Mouse (Mus musculus): Measurements from ENCODE around the gene Pax2. TPM values are rescaled to one million over a fixed set of nuclear protein-coding genes. Genes with fewer than 3 reads are reported as not detected.

Gene Pax2
- total RNA-seq, 2 experiments from 2014 or later: not detected

GRCm38 (mm10) chr19:44747471-44747870 lies 8.4 kb upstream of the Pax2 start:
- ATAC-seq (replicated peaks; ENCODE audit: poor library complexity, severe bottlenecking): no peak

DNA sequence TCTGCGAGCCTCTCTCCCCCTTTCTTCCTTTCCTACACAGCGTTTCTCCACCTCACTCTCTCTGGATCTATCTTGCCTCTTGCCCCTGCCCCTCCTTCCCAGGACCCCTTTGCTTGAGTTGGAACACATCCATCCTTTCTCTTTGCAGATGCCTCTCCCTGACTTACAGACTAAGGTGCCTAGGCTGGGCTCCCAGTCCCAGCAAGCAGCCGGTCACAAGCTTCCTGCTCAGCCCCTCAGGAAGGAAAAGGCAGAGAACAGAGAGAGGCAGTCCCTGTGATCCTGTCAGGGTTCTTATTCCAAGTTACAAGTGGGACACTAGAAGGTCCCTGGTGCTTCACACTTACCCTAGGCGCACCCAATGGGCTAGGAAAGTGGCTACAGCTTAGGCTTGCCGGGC lies 7.6 kb upstream of the Pax2 start:
- no peak for ATAC-seq (replicated peaks; ENCODE audit: poor library complexity, severe bottlenecking)

GRCm38 (mm10) chr19:44749061-44749990 lies 6.5 kb upstream of the Pax2 start:
- no peak for ATAC-seq (replicated peaks; ENCODE audit: poor library complexity, severe bottlenecking)

DNA sequence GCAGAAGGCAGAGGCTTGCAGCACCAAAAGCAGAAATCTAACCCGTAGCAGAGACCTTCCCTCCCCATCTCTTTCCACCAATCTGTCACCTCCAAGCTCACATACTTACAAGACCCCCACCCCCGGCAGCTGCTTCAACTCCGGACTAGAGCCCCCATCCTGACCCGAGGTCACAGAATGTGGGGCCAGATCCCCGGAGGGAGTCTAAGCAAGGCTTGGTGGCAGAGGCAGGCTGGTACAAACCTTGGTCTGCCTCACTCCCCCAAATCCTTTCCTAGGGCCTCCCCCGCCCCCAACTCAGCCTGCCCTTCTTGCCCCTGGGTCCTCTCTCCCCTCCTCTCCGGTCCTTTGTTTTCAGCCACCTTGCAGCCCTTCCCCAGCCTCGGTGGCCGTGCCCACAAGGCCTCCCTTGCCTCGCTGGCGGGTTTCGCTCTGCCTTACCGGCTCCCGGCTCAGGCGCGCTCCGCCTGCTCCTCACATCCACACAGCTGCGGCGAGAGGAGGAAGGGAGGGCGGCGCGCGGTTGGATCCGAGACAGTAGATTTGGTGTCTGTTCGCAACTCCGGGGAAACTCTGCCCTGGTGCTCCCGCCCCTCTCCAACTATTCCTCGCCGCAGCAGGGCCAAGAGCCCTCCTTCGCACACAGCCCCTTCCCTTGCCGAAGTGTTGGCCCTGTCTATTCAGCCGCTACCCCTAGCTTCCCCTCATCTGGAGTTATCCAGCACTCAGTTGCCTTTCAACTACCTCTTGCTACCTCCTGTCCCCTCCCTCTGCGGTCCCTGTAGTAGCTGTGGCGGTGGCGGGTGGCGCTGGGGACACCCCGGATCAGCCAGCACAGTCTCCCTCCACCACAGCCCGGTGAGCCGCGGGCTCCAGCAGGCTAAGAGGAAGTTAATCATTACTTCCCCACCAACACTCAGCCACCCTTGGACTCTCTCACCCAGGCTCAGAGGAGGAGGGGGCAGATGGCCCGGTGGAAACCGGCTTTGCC lies 5.5 kb upstream of the Pax2 start:
- peak; percentile 90 for ATAC-seq (replicated peaks; ENCODE audit: poor library complexity, severe bottlenecking)

- no peak for ATAC-seq (replicated peaks; ENCODE audit: poor library complexity, severe bottlenecking)
These were observed 4.8 kb upstream of the Pax2 start for GRCm38 (mm10) chr19:44751042-44751441.

- no peak for ATAC-seq (replicated peaks; ENCODE audit: poor library complexity, severe bottlenecking)
These were observed 4.3 kb upstream of the Pax2 start for GRCm38 (mm10) chr19:44751551-44751950.

DNA sequence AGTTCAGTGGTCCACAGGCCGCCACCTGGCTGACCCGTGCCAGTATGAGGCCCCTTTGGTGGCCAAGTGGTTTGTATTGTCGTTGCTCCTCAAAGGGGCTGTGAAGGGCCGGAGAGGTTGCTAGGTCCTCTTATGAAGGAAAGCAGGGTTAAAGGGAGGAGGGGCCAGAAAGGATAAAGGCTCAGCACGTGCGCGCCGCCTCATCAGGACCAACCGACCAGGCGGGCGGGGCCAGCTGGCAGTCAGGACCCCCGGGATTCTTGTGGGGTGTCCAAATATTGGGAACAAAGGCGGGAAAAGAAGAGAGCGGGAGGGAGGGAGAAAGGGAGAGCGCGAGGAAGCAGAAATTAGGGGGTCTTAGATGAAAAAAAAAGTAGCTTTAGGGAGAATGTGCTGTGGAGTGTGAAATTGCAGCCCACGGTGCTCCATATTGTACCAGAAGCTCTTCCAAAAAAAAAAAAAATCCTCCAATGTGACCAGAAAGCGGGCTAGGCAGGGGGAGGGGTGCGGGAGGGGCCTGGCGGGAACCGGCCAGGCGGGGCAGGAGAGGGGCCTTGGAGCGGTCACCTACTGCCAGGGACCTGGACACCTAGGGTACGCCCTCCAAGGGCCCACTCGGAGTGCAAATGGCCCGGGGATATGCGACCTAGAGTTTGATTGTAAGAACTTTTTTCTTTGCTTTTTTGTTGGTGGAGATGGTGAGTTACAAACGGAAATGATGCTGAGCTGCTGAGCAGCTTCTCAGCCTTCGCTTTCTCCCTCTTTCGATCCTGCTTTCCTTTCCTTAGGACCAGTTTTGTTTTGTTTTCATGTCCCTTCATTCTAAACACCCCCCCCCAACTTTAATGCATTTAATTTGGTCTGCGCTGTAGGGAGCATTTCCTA lies 3.5 kb upstream of the Pax2 start:
- ATAC-seq (replicated peaks; ENCODE audit: poor library complexity, severe bottlenecking): no peak

DNA sequence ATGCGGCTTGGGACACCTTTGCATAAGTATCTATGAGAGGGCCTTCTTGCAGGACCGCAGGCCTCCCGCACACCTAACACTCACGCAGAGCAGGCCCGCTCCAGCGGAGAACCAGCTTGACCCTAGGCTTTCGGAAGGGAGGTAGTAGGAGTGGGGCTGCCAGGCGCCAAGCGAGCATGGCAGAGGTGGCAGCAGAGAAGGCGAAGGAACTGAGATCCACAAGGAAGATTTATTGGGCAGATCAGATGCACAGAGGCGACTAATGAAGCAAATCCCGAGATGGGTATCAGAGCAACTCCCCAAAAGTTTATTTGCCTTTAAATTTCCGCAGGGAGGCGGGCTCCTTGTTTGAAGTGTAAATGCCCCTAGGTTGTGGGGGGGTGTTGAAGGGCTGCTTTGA lies 2.5 kb upstream of the Pax2 start:
- no peak for ATAC-seq (replicated peaks; ENCODE audit: poor library complexity, severe bottlenecking)

GRCm38 (mm10) chr19:44754461-44755377 lies 1.1 kb upstream of the Pax2 start:
- ATAC-seq (replicated peaks; ENCODE audit: poor library complexity, severe bottlenecking): no peak

GRCm38 (mm10) chr19:44755378-44755692 lies 510 bp upstream of the Pax2 start:
- ATAC-seq (replicated peaks; ENCODE audit: poor library complexity, severe bottlenecking): no peak

GRCm38 (mm10) chr19:44756421-44757230 lies 781 bp downstream of the Pax2 start:
- no peak for ATAC-seq (replicated peaks; ENCODE audit: poor library complexity, severe bottlenecking)

GRCm38 (mm10) chr19:44757231-44757871 lies 1.5 kb downstream of the Pax2 start:
- ATAC-seq (replicated peaks; ENCODE audit: poor library complexity, severe bottlenecking): no peak

- ATAC-seq (replicated peaks; ENCODE audit: poor library complexity, severe bottlenecking): no peak
These were observed 3.0 kb downstream of the Pax2 start for GRCm38 (mm10) chr19:44758846-44759245.

GRCm38 (mm10) chr19:44759531-44760118 lies 3.8 kb downstream of the Pax2 start:
- ATAC-seq (replicated peaks; ENCODE audit: poor library complexity, severe bottlenecking): no peak

DNA sequence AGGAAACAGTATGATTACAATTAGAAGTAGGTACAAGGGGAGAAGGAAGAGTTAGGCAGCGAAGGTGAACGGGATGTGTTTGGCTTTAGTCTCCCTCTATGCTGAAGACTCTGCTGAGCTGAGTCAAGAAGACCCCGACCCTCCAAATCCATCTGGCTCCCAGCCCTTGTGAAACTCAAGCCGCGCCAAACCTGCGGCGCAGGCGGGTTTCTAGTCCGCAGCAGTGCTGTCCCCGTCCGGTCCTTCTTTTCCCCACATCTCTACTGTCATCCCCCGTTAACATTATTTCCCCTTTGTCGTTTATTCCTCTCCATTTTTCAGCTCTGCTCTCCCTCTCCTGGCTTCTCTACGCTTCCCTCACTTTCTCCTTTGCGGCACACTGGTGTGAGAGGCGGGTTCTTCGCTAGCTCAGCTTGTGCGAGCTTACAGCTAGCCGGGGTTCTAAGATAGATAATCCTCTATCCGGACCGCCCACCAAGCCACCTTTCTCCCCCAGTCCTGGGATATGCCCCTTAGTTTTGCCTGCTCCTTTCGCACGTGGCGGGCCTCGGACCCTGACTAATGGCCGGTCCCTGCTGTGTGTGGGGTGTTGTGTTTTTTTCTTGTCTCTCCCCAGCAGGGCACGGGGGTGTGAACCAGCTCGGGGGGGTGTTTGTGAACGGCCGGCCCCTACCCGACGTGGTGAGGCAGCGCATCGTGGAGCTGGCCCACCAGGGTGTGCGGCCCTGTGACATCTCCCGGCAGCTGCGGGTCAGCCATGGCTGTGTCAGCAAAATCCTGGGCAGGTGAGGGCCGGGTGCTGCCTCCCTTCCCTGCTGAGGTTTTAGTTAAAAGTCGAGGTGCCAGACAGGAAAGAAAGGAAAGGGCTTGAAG lies 4.7 kb downstream of the Pax2 start:
- ATAC-seq (replicated peaks; ENCODE audit: poor library complexity, severe bottlenecking): no peak

GRCm38 (mm10) chr19:44762121-44762621 lies 6.3 kb downstream of the Pax2 start:
- ATAC-seq (replicated peaks; ENCODE audit: poor library complexity, severe bottlenecking): no peak
